Mouse (Mus musculus) liver, adult 2 months (tissue): ENCODE results near the gene Vsig8.

ENCODE experiments used
- CTCF ChIP-seq: fragments of 200-500 bp; IDR thresholded peaks from 2 replicates; pipeline ENCODE4 v1.5.1; 2011; ENCODE audit warnings: low read depth, low read length, control low read depth
- POLR2A ChIP-seq: fragments of 200-500 bp; IDR thresholded peaks from 2 replicates; pipeline ENCODE4 v1.6.1; 2011; ENCODE audit warnings: low read length, control low read depth; ENCODE audit not compliant: insufficient read depth; ENCODE audit errors: extremely low read depth

GRCm38 (mm10) chr1:172530544-172531220 lies 25.1 kb upstream of the Vsig8 start:
- no peak for TF ChIP-seq CTCF
- no peak for TF ChIP-seq POLR2A
